Mouse (Mus musculus) G1E (cell line): ENCODE results near the gene Irak4.

Experiments used
- CTCF ChIP-seq: IDR thresholded peaks from 2 replicates; pipeline ENCODE4 v1.5.1; 2012; ENCODE audit warnings: low read depth, low read length, inconsistent platforms, mixed read lengths
- GATA1 ChIP-seq: IDR thresholded peaks from 2 replicates; pipeline ENCODE4 v1.6.1; 2012; ENCODE audit warnings: borderline replicate concordance, low read length, inconsistent platforms, mixed read lengths
- GATA2 ChIP-seq: IDR thresholded peaks from 2 replicates; pipeline ENCODE4 v1.6.1; 2012; ENCODE audit warnings: low read depth, low read length, inconsistent platforms, borderline replicate concordance
- POLR2AphosphoS5 ChIP-seq: IDR thresholded peaks from 2 replicates; pipeline ENCODE4 v1.6.1; 2012; ENCODE audit warnings: low read depth, low read length, inconsistent platforms; ENCODE audit not compliant: insufficient replicate concordance
- TAL1 ChIP-seq: conservative IDR thresholded peaks from 2 replicates; pipeline ENCODE4 v1.6.1; 2012; ENCODE audit warnings: low read depth, low read length, inconsistent platforms, mixed read lengths

GRCm38 (mm10) chr15:94600145-94600707 is 56.8 kb downstream of the Irak4 start:
- no peak for TF ChIP-seq TAL1
- no peak for TF ChIP-seq CTCF
- TF ChIP-seq GATA1 = no peak
- TF ChIP-seq POLR2AphosphoS5 = no peak
- no peak for TF ChIP-seq GATA2
